Mouse (Mus musculus): ENCODE data around the gene Adora2a. TPM values are rescaled to one million over a fixed set of nuclear protein-coding genes. Genes with fewer than 3 reads are reported as not detected.
"Not testable (repeated sequence)": the region's sequence is repeated elsewhere in the genome, so short reads cannot be mapped to it uniquely, and the experiment has no call there.

Gene Adora2a
- total RNA-seq, 2 experiments from 2014 or later: 1.8 to 4.3 TPM

DNA sequence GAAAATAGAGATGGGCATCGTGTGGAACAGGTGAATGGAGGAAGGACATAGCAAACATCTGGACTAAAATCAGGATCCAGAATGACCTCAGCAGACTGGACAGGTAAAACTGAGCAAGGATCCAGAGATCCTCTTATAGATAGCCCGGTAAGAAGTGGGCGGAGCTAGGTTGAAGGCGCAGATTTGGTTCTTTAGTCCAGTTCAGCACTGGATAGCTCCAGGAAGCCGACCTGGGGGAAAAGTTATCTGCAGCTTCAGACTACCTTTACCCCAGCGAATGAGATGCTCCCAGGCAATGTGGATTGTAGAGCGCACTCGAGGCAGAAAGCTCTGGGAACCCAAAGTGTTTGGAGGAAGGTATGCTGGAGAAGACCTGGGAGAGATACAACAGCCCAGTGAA, 25.3 kb downstream of the Adora2a start:
- DNase-seq (ENCODE audit: low spot score in 2 of 2): no peak

DNA sequence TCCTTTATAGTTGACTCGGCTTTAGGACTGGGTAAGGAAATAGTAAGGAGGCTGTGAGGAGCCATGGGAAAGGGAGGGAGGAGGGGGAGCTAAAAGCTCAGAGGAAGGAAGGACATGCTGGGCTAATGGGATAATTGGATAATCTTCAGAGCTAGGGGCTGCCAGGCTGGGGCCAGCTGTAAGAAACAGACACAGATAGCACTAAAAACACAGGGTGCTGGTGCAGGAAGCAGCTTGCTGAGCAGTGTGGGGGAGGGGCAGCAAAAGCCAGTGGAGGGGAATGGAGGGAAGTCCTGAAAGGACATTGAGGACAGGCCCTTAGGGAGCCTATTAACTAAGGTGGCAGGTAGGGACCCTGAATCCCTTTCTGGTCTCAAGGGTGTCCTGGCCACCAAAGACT, 27.9 kb downstream of the Adora2a start:
- DNase-seq (ENCODE audit: low spot score in 2 of 2): not testable (repeated sequence)

GRCm38 (mm10) chr10:75345265-75345664, 28.6 kb downstream of the Adora2a start:
- no peak for DNase-seq (ENCODE audit: low spot score in 2 of 2)

GRCm38 (mm10) chr10:75350564-75350963, 33.9 kb downstream of the Adora2a start:
- no peak for DNase-seq (ENCODE audit: low spot score in 2 of 2)

GRCm38 (mm10) chr10:75352541-75352940, 35.9 kb downstream of the Adora2a start:
- no peak for DNase-seq (ENCODE audit: low spot score in 2 of 2)

- DNase-seq (ENCODE audit: low spot score in 2 of 2): not testable (repeated sequence)
These were observed 37.2 kb downstream of the Adora2a start for GRCm38 (mm10) chr10:75353838-75354241.

GRCm38 (mm10) chr10:75355341-75355740, 38.7 kb downstream of the Adora2a start:
- no peak for DNase-seq (ENCODE audit: low spot score in 2 of 2)

DNA sequence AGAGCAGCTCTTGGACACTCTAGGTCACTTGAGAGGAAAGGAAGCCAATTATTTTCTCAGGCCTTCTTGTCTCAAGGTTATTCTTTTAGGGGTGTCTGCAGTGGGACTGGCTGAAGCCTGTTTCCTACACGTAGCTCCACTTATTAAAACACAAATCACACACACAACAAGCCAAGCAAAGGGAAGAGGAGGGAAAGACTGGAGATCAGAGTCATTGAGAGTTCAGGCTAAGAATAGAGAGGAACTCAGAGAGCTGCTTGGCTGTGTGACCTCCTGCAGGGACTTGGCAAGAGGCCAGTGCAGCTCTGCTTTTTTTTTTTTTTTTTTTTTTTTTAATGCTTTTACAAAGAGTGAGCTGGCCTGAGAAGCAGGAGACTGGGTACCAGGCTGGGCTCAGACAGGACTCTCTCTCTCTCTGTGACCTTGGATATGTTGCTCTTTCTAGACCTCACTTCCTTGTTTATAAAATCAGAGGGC, 47.6 kb downstream of the Adora2a start:
- peak; percentile 32 to 43 for DNase-seq (ENCODE audit: low spot score in 2 of 2)

GRCm38 (mm10) chr10:75364796-75365195, 48.1 kb downstream of the Adora2a start:
- no peak for DNase-seq (ENCODE audit: low spot score in 2 of 2)

DNA sequence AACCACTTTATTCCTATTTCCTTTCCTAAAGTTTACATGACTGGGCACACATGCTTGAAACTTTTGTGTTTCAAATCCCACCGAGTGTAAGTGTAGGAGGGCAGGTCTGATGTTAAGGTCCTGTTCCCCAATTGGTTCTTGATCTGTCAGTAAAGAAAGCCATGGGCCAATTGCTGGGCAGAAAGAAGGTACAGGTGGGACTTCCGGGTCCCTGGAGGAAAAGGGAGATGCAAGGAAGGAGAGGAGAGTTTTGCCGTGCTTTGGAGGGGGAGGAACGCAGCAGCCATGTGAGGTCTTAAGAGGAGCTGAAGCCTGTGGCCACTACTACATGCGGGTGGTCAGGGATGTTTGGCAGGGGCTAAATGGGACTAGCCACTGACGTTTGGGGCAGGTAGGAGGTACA, 48.6 kb downstream of the Adora2a start:
- DNase-seq (ENCODE audit: low spot score in 2 of 2): no peak

DNA sequence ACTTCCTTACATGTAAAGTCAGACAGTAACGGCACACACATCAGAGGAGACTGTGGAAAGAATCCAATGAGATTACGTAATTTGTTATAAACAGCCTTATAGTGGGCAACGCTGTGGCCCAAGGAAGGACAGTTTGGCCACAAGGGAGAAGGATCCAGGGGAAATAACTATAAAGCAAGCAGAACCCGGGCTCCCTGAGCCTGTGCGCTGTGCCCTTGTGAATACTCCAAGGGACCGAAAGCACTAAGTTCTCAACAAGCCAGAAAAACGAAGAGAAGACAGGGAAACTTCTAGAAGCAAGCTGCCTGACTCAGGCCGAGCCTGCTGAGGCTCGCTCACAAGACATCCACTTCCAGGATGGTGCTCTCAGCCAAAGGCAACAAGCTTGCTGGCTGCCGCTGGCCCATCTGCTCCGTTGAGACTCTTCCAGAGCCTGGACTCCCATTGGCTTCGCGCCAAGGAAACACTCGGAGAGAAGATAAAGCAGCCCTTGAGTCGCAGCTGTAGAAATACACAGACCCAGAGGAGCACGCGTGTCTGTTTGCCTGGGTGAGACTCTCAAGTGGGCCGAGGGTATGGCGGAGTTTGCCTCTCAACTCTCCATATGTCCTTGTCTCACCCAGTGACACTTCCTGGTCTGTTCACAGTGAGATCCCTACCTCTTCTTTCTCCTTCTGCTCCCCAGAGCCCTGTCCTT, 57.1 kb downstream of the Adora2a start:
- DNase-seq (ENCODE audit: low spot score in 2 of 2): not testable (repeated sequence)

DNA sequence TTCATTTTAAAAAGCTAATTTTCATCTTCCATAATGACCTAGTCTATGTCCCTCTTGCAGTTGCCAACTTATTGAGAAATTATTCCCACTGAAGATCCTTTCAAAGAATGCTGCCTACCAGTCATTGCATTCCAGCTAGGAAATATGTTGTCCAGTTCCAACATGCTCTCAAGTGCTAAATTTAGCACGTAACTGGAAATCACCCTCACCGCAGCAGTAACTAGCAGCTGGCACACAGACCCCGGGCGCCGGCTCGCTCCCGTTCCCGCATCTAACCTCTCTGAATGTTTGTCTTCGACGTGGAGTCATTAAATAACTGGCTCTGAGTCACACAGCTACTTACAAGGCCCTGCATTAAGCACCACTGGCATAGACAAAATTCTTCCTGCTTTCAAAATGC, 62.0 kb downstream of the Adora2a start:
- no peak for DNase-seq (ENCODE audit: low spot score in 2 of 2)

Other genes with a start within 250 kb of the Adora2a start
- gene Specc1l, start 104.8 kb upstream of the Adora2a start, total RNA-seq (2021): 10 to 100 TPM; 51.8 to 56.0 TPM
- gene Upb1, start 84.2 kb downstream of the Adora2a start, total RNA-seq (2021): 1 to 10 TPM; 1.1 to 1.5 TPM
- gene Snrpd3, start 200.7 kb downstream of the Adora2a start, total RNA-seq (2021): 10 to 100 TPM; 86.1 to 87.1 TPM
- gene Gucd1, start 201.1 kb downstream of the Adora2a start, total RNA-seq (2021): 10 to 100 TPM; 28.7 to 39.0 TPM
- gene Lrrc75b, start 243.5 kb downstream of the Adora2a start, total RNA-seq (2021): under 1 TPM; 0.32 to 0.40 TPM
- 1 to 10 TPM in 1 of 2 experiments, not detected in 1; 1.2 TPM for gene Ggt1, start 244.7 kb downstream of the Adora2a start, total RNA-seq (2021)

All from adrenal gland, adult 18-20 months (tissue).